12 mouse cellular contexts compared by ENCODE assay signal in genomic region chr17:71235229-71235958, GRCm38 (mm10). TPM values are rescaled to one million over a fixed set of nuclear protein-coding genes. Genes with fewer than 3 reads are reported as not detected.
A peak's percentile ranks its signal among the peaks of the same experiment; 100 is the strongest.
DNase-seq lines count a peak whose midpoint lies in the region; ATAC-seq and TF ChIP-seq lines count a peak whose summit lies in the region.
"Had no signal": no experiment of that assay in that cellular context is flagged by ENCODE, and none has a peak within 500 bp of the region (broad histone marks: within the 10 kb centered on the region; RNA-seq: fewer than 3 reads in every experiment).

No protein-coding gene starts in this region.

- H3K4me2 ChIP-seq in lung, embryonic 14.5 days = no peak overlapping the region
- peak overlapping the region; percentile 59 for H3K4me2 ChIP-seq in liver, embryonic 16.5 days (ENCODE audit: low read depth, low read length)
- no peak overlapping the region for H3K4me2 ChIP-seq in stomach, postnatal 0 days (replicated peaks; ENCODE audit: low read depth)
- H3K4me2 ChIP-seq in forebrain, embryonic 16.5 days (ENCODE audit: low read length) = no peak overlapping the region

- TF ChIP-seq CTCF in lung, embryonic 14.5 days (IDR thresholded peaks at IDR 0.05; ENCODE audit: low read depth) = no peak
- no peak for TF ChIP-seq CTCF in stomach, postnatal 0 days (IDR thresholded peaks at IDR 0.05; ENCODE audit: low read depth)

- no peaks in the 10 kb centered on the region for H3K4me1 ChIP-seq in lung, embryonic 14.5 days (ENCODE audit: insufficient read depth)
- H3K4me1 ChIP-seq in liver, embryonic 16.5 days (ENCODE audit: control insufficient read depth, low read depth, low read length) = peaks cover 54% of the 10 kb centered on the region
- no peaks in the 10 kb centered on the region for H3K4me1 ChIP-seq in stomach, postnatal 0 days (replicated peaks; ENCODE audit: control insufficient read depth, insufficient read depth)
- no peaks in the 10 kb centered on the region for H3K4me1 ChIP-seq in forebrain, embryonic 16.5 days (replicated peaks; ENCODE audit: control insufficient read depth, insufficient read depth, low read length)

- H3K27me3 ChIP-seq in lung, embryonic 14.5 days (ENCODE audit: insufficient read depth, low read length) = no peaks in the 10 kb centered on the region
- H3K27me3 ChIP-seq in liver, embryonic 16.5 days (ENCODE audit: control insufficient read depth, insufficient read depth, low read depth, low read length) = no peaks in the 10 kb centered on the region
- no peaks in the 10 kb centered on the region for H3K27me3 ChIP-seq in stomach, postnatal 0 days (ENCODE audit: control insufficient read depth, insufficient read depth, low read length)
- no peaks in the 10 kb centered on the region for H3K27me3 ChIP-seq in forebrain, embryonic 16.5 days (replicated peaks; ENCODE audit: control insufficient read depth, insufficient read depth, low read length)

- ATAC-seq in lung, embryonic 14.5 days (ENCODE audit: insufficient read depth) = peak; percentile 71
- peak; percentile 87 for ATAC-seq in erythroblast, adult 5-6 weeks (replicated peaks; ENCODE audit: low FRiP score, poor library complexity, severe bottlenecking)
- peak; percentile 99 for ATAC-seq in liver, embryonic 16.5 days (ENCODE audit: low read depth)
- peak; percentile 51; the same call in 1 of the 2 replicates for ATAC-seq in stomach, postnatal 0 days (ENCODE audit: low FRiP score, low TSS enrichment)
- no peak for ATAC-seq in forebrain, embryonic 16.5 days

- no peak overlapping the region for H3K9ac ChIP-seq in lung, embryonic 14.5 days
- peak overlapping the region; percentile 61 for H3K9ac ChIP-seq in liver, embryonic 16.5 days (ENCODE audit: low read depth, low read length)
- H3K9ac ChIP-seq in stomach, postnatal 0 days (ENCODE audit: low read length) = no peak overlapping the region
- no peak overlapping the region for H3K9ac ChIP-seq in forebrain, embryonic 16.5 days (replicated peaks; ENCODE audit: low read depth, low read length)

- H3K36me3 ChIP-seq in lung, embryonic 14.5 days (ENCODE audit: insufficient read depth) = peaks cover 65% of the 10 kb centered on the region
- peaks cover 62% of the 10 kb centered on the region for H3K36me3 ChIP-seq in liver, embryonic 16.5 days (ENCODE audit: control insufficient read depth, insufficient read depth)
- peaks cover 7% of the 10 kb centered on the region for H3K36me3 ChIP-seq in stomach, postnatal 0 days (ENCODE audit: control insufficient read depth, insufficient read depth, low read length)
- peaks cover 2% of the 10 kb centered on the region; the same call in 1 of the 2 replicates for H3K36me3 ChIP-seq in forebrain, embryonic 16.5 days (ENCODE audit: control insufficient read depth, insufficient read depth)

- H3K9me3 ChIP-seq in lung, embryonic 14.5 days (ENCODE audit: low read depth, low read length) = no peaks in the 10 kb centered on the region
- H3K9me3 ChIP-seq in liver, embryonic 16.5 days (replicated peaks; ENCODE audit: control insufficient read depth, low read length) = no peaks in the 10 kb centered on the region
- no peaks in the 10 kb centered on the region for H3K9me3 ChIP-seq in stomach, postnatal 0 days (ENCODE audit: control insufficient read depth, low read length)
- no peaks in the 10 kb centered on the region for H3K9me3 ChIP-seq in forebrain, embryonic 16.5 days (ENCODE audit: control insufficient read depth, low read length)

- no peak overlapping the region for H3K4me3 ChIP-seq in lung, embryonic 14.5 days (ENCODE audit: low read depth, low read length)
- peak overlapping the region; percentile 37 for H3K4me3 ChIP-seq in liver, embryonic 16.5 days (ENCODE audit: low read depth, low read length)
- no peak overlapping the region for H3K4me3 ChIP-seq in stomach, postnatal 0 days (ENCODE audit: low read depth, low read length)
- no peak overlapping the region for H3K4me3 ChIP-seq in forebrain, embryonic 16.5 days (replicated peaks; ENCODE audit: low read length)

- TF ChIP-seq EP300 in stomach, postnatal 0 days (optimal IDR thresholded peaks at IDR 0.05) = no peak

- DNase-seq in lung, embryonic 14.5 days = no peak
- no peak for DNase-seq in lung, postnatal 25 days (ENCODE audit: low spot score)
- DNase-seq in stomach, postnatal 0 days (ENCODE audit: low spot score) = no peak
- no peak for DNase-seq in cerebellum, adult 9-11 months
- DNase-seq: adrenal gland, postnatal 36 days; cerebellum, postnatal 25 days; gastrocnemius, postnatal 25 days; lung, postnatal 10 days; thymus, postnatal 14 days had no signal

- no peak overlapping the region; the same call in 1 of the 2 replicates for H3K27ac ChIP-seq in lung, embryonic 14.5 days (ENCODE audit: low read depth)
- peak overlapping the region; percentile 97 for H3K27ac ChIP-seq in liver, embryonic 16.5 days (ENCODE audit: low read length)
- H3K27ac ChIP-seq in stomach, postnatal 0 days (replicated peaks) = no peak overlapping the region
- no peak overlapping the region for H3K27ac ChIP-seq in forebrain, embryonic 16.5 days (ENCODE audit: low read length)

- 81% methylated on average over 12 of the region's 12 CpGs for WGBS in lung, embryonic 14.5 days
- WGBS in liver, embryonic 16.5 days (ENCODE audit: insufficient replicate concordance) = 30% methylated on average over 12 of the region's 12 CpGs
- 78% methylated on average over 12 of the region's 12 CpGs for WGBS in stomach, postnatal 0 days
- 91% methylated on average over 12 of the region's 12 CpGs for WGBS in forebrain, embryonic 16.5 days

RNA-seq across cellular contexts. Expression of gene Lpin2, which starts 53.0 kb away (rescaled TPM):
- 37.2 and 39.9 TPM in 2 replicates for polyA plus RNA-seq in lung, embryonic 14.5 days (2014; fragmentation: Nextera tagmentation; extraction: Ambion mirVana)
- total RNA-seq in erythroblast, adult 5-6 weeks (2015; ENCODE audit: low replicate concordance) = 751 and 838 TPM in 2 replicates
- total RNA-seq in erythroblast, adult 5-6 weeks (2017; ENCODE audit: low replicate concordance) = 1,646 and 2,072 TPM in 2 replicates
- polyA plus RNA-seq in liver, embryonic 16.5 days (2015; fragmentation: Nextera tagmentation; extraction: Ambion mirVana) = 46.8 and 51.5 TPM in 2 replicates
- polyA plus RNA-seq in stomach, postnatal 0 days (2015; fragmentation: Nextera tagmentation; extraction: Ambion mirVana) = 21.3 and 22.6 TPM in 2 replicates
- polyA plus RNA-seq in forebrain, embryonic 16.5 days (2015; fragmentation: Nextera tagmentation; extraction: Ambion mirVana) = 35.6 and 40.1 TPM in 2 replicates
